Mouse (Mus musculus) heart, postnatal 36 days (tissue): ENCODE data around the gene Ppp1r12b. TPM values are rescaled to one million over a fixed set of nuclear protein-coding genes. Genes with fewer than 3 reads are reported as not detected.

Experiments
- DNase-seq, 2 experiments: peaks; one replicate each; pipeline ENCODE4 v3.0.0; 2021 to 2022
- intact Hi-C: fragments of 180-260 bp; cut with DNase I; formaldehyde crosslinking; loops from one replicate; pipeline ENCODE4 v1.15.1; 2025
- microRNA-seq, 2 experiments: library from miRNA; unstranded; fragments of <30 nt; microRNA quantifications; one replicate each; pipeline ENCODE4 v1.2.0; 2021; ENCODE audit warnings: borderline number of aligned reads in 2 of 2
- total RNA-seq, 2 experiments: library from RNA; stranded (reverse); gene quantifications; 2 replicates each; pipeline ENCODE4 v1.2.3; 2021

Gene Ppp1r12b
- total RNA-seq, 2 experiments from 2014 or later = 150 to 160 TPM

GRCm38 (mm10) chr1:134708274-134708673, 247.5 kb downstream of the Ppp1r12b start:
- DNase-seq = no peak
- intact Hi-C loops = loop anchor here (5.0 kb wide), 1 partner anchor 71 kb away; no protein-coding TSS in a partner anchor

- intact Hi-C loops = loop anchor here (5.0 kb wide), 1 partner anchor 70 kb away; no protein-coding TSS in a partner anchor
- no peak for DNase-seq
These were observed 248.2 kb downstream of the Ppp1r12b start for GRCm38 (mm10) chr1:134707516-134707915.

GRCm38 (mm10) chr1:134706549-134706948, 249.2 kb downstream of the Ppp1r12b start:
- intact Hi-C loops = loop anchor here (5.0 kb wide), 1 partner anchor 69 kb away; no protein-coding TSS in a partner anchor
- no peak for DNase-seq

Small RNA genes within 50 kb of the gene (microRNA-seq; reads per million reads assigned to microRNA genes)
- 0 reads per million in 2 experiments for gene Gm22232

Other genes with a start within 250 kb of the Ppp1r12b start
- gene Ube2t, start 6.6 kb upstream of the Ppp1r12b start, total RNA-seq = 1 to 10 TPM; 7.2 to 7.3 TPM
- 10 to 100 TPM; 15.6 to 19.8 TPM for gene Lgr6, start 149.3 kb upstream of the Ppp1r12b start, total RNA-seq
- under 1 TPM; 0.69 to 0.70 TPM for gene Ptpn7, start 176.8 kb upstream of the Ppp1r12b start, total RNA-seq
- gene Arl8a, start 190.9 kb upstream of the Ppp1r12b start, total RNA-seq = 10 to 100 TPM; 21.1 to 26.7 TPM
- gene Gpr37l1, start 211.7 kb upstream of the Ppp1r12b start, total RNA-seq = 1 to 10 TPM in 1 of 2 experiments, under 1 TPM in 1; 0.92 to 1.0 TPM